Mouse (Mus musculus): ENCODE data around the gene Ralgps2. TPM values are rescaled to one million over a fixed set of nuclear protein-coding genes. Genes with fewer than 3 reads are reported as not detected.

The Ralgps2 gene
- polyA plus RNA-seq, 1 experiment = 60.3 TPM

DNA sequence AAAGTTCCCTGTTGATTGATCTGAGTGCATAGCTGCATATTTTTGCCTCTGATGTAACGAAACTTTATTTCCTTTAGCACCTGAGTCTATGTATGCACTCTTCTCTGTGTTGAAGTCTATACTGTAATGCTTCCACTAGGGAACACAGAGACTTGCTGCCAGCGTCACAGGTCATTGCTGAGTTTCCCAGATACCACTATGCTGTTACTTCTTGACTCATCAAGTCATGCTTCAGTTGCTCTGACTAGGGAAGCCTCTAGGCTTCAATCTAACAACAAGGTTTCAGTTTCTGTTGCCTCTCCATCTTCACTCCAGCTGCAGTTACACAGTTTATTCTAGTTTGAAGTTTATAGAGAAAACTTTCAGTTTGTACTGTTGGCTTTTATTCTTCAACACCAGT, 28.5 kb downstream of the Ralgps2 start:
- Histone ChIP-seq H3K9me3 (no peaks in the 10 kb centered on the region), H3K36me3 (replicated peaks; ENCODE audit: low read length) (peaks cover 30% of the 10 kb centered on the region), H3K27me3 (replicated peaks) (no peaks in the 10 kb centered on the region), H3K4me1 (peaks cover 61% of the 10 kb centered on the region), H3K4me3 (replicated peaks) (peak overlapping the region; percentile 10)
- TF ChIP-seq FLI1 (IDR thresholded peaks at IDR 0.05; ENCODE audit: low read length) (no peak), GATA1 (IDR thresholded peaks at IDR 0.05; ENCODE audit: borderline replicate concordance, low read length) (no peak)

DNA sequence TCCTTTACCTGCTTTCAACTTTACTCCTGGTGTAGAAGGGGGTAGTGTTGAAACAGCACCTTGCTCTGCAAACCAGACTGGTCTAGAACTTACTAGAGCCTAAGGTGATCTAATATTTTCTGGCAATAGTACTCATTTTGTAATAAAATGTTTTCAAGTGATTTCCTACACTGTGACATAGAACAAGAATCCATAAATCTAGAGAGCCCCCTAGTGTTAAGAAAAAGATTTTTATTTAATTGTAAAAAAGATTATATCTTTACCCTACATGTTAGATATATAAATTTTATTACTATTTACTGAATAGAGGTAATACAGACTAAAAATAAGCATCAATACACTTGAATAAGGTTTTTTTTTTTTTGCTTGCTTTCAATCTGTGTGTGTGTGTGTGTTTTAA, 29.6 kb downstream of the Ralgps2 start:
- Histone ChIP-seq H3K9me3 (no peaks in the 10 kb centered on the region), H3K4me3 (replicated peaks) (no peak overlapping the region), H3K36me3 (replicated peaks; ENCODE audit: low read length) (peaks cover 40% of the 10 kb centered on the region), H3K27me3 (replicated peaks) (no peaks in the 10 kb centered on the region), H3K4me1 (peaks cover 54% of the 10 kb centered on the region)
- TF ChIP-seq FLI1 (IDR thresholded peaks at IDR 0.05; ENCODE audit: low read length) (no peak), GATA1 (IDR thresholded peaks at IDR 0.05; ENCODE audit: borderline replicate concordance, low read length) (no peak)

DNA sequence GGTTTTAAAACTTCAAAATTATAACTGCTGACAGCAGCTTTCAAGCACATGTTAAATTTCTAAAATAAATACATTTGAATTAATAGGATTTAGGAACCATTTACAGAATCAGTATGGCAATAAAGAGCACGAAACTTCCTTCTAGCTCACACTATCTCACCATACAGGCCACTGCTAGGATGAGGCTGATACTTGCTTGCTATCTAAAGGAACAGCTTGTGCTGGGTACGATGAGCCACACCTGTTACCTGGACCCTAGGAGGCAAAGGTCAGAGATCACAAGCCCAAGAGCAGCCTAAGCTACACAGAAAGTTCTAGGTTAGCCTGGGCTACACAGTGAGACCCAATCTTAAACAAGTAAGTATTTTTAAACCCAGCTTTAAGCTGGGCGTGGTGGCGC, 30.2 kb downstream of the Ralgps2 start:
- no peaks in the 10 kb centered on the region for H3K27me3 ChIP-seq (replicated peaks)
- H3K4me1 ChIP-seq = peaks cover 48% of the 10 kb centered on the region
- no peak overlapping the region for H3K4me3 ChIP-seq (replicated peaks)
- TF ChIP-seq FLI1 (IDR thresholded peaks at IDR 0.05; ENCODE audit: low read length) = no peak
- TF ChIP-seq GATA1 (IDR thresholded peaks at IDR 0.05; ENCODE audit: borderline replicate concordance, low read length) = no peak
- no peaks in the 10 kb centered on the region for H3K9me3 ChIP-seq
- peaks cover 40% of the 10 kb centered on the region for H3K36me3 ChIP-seq (replicated peaks; ENCODE audit: low read length)

DNA sequence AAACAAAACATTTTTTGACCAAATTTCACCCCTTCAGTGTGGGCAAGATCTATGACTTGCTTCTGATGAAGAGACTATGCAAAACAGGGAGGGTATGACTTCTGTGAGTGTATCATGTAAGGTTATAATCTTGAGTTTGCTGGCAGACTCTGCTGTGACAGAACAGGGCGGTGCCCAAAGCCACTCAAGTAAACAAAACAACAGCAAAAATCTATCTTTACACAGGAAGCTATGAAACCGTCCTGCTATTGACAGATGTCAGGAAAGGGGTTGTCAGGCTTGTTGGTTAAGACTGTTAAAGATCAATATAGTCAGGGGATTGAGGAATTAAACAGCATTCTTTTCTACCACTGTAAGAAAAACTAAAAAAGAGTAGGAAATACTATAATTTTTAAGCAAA, 33.8 kb downstream of the Ralgps2 start:
- Histone ChIP-seq H3K4me1 (peaks cover 33% of the 10 kb centered on the region), H3K9me3 (no peaks in the 10 kb centered on the region), H3K27me3 (replicated peaks) (no peaks in the 10 kb centered on the region), H3K4me3 (replicated peaks) (no peak overlapping the region), H3K36me3 (replicated peaks; ENCODE audit: low read length) (peaks cover 76% of the 10 kb centered on the region)
- TF ChIP-seq FLI1 (IDR thresholded peaks at IDR 0.05; ENCODE audit: low read length) (no peak), GATA1 (IDR thresholded peaks at IDR 0.05; ENCODE audit: borderline replicate concordance, low read length) (no peak)

DNA sequence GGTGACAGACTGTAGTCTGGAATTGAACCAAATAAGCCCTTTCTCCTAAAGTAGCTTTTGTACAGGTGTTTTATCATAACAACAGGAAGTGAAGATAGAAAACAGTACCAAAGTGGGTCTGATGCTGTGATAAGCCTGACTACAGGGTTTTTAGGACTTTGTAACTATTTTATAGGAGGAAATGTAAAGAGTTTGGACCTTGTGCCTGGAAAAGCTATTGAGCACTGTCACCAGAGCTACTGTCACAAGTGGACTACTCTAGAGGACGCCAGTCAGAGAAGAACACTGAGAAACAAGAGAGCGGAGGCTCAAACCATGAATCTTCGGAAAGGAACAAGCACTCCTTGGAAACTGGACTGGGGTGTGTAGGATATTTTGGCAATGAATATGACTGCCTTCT, 35.5 kb downstream of the Ralgps2 start:
- no peaks in the 10 kb centered on the region for H3K27me3 ChIP-seq (replicated peaks)
- peaks cover 91% of the 10 kb centered on the region for H3K36me3 ChIP-seq (replicated peaks; ENCODE audit: low read length)
- TF ChIP-seq GATA1 (IDR thresholded peaks at IDR 0.05; ENCODE audit: borderline replicate concordance, low read length) = no peak
- H3K4me3 ChIP-seq (replicated peaks) = no peak overlapping the region
- peaks cover 28% of the 10 kb centered on the region for H3K4me1 ChIP-seq
- no peaks in the 10 kb centered on the region for H3K9me3 ChIP-seq

DNA sequence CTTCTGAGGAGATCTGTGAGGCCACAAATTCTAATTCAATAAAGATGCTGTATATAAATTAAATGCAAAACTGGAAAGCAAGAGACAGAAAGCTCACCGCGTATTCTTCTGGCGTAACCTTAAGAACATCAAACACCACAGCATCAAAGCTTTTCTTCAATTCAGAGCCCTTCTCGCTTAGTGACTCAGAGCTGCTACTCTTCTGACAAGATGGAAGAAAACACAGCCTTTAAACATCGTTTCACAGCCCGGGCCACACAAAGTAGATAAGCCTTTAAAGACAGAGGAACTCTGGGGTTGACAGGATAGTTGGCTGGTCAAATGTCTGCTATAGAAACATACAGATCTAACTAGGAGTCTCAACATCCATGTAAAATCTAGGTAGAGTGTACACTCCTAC, 37.7 kb downstream of the Ralgps2 start:
- Histone ChIP-seq H3K4me3 (replicated peaks) (no peak overlapping the region), H3K27me3 (replicated peaks) (no peaks in the 10 kb centered on the region), H3K9me3 (no peaks in the 10 kb centered on the region), H3K36me3 (replicated peaks; ENCODE audit: low read length) (peaks cover 93% of the 10 kb centered on the region), H3K4me1 (peaks cover 40% of the 10 kb centered on the region)
- TF ChIP-seq FLI1 (IDR thresholded peaks at IDR 0.05; ENCODE audit: low read length) (no peak), GATA1 (IDR thresholded peaks at IDR 0.05; ENCODE audit: borderline replicate concordance, low read length) (no peak)

DNA sequence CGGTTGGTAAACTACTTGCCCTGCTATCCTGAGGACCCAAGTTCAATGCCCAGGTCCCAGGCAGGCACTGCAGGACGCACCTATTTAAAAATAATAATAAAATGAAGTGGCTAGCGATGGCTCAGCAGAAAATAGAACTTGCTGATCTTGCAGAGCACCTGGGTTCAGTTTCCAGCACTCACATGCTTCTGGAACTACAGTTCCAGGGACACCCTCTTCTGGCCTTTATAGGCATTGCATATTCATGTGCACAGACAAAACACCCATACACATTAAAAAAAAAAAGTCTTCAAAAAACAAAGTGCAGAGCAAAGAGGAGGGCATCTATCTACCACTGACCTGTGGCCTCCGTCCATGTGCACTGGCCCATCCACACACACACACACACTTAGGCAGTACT, 47.9 kb downstream of the Ralgps2 start:
- no peak overlapping the region for H3K4me3 ChIP-seq (replicated peaks)
- peaks cover 11% of the 10 kb centered on the region; the same call in 1 of the 2 replicates for H3K4me1 ChIP-seq
- H3K36me3 ChIP-seq (replicated peaks; ENCODE audit: low read length) = peaks cover 96% of the 10 kb centered on the region
- H3K9me3 ChIP-seq = no peaks in the 10 kb centered on the region
- no peaks in the 10 kb centered on the region for H3K27me3 ChIP-seq (replicated peaks)
- TF ChIP-seq GATA1 (IDR thresholded peaks at IDR 0.05; ENCODE audit: borderline replicate concordance, low read length) (no peak), FLI1 (IDR thresholded peaks at IDR 0.05; ENCODE audit: low read length) (no peak)

DNA sequence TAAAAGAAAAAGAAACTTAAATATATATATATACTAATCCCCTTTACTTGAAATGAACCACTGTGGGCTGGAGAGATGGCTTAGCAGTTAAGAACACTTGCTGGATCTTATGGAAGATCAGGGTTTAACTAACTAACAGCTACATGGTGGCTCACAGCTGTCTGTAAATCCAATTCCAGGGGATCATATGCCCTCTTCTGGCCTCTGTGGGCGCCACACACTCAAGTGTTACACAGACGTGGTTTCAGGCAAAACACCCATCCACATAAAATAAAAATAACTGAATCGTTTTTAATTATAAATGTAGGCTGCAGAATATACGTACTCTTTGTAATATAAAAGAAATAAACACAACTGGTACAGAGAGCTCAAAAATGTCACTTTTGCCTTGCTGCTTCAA, 50.6 kb downstream of the Ralgps2 start:
- Histone ChIP-seq H3K4me1 (no peaks in the 10 kb centered on the region; the same call in 1 of the 2 replicates), H3K9me3 (no peaks in the 10 kb centered on the region), H3K36me3 (replicated peaks; ENCODE audit: low read length) (peaks cover 97% of the 10 kb centered on the region), H3K27me3 (replicated peaks) (no peaks in the 10 kb centered on the region), H3K4me3 (replicated peaks) (no peak overlapping the region)
- no peak for TF ChIP-seq GATA1 (IDR thresholded peaks at IDR 0.05; ENCODE audit: borderline replicate concordance, low read length)
- no peak for TF ChIP-seq FLI1 (IDR thresholded peaks at IDR 0.05; ENCODE audit: low read length)

DNA sequence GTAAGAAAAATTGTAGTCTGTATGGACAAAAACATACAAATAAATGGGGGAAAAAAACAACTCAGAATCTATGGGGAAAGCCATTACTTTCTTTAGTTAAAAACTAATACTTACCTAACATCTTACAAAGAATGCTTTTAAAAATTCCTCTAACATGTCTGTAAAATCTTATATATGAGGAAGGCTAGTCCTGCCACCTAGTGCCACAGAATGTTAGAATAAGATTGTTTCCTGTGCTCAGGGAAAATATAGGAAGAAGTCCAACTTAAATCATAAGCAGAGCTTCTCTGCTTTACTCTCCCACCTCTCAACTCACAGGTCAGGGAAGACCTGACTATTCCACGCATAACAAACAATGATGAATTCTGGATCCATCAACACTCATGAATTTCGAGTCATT, 53.5 kb downstream of the Ralgps2 start:
- no peaks in the 10 kb centered on the region for H3K9me3 ChIP-seq
- H3K27me3 ChIP-seq (replicated peaks) = no peaks in the 10 kb centered on the region
- no peak for TF ChIP-seq GATA1 (IDR thresholded peaks at IDR 0.05; ENCODE audit: borderline replicate concordance, low read length)
- no peak for TF ChIP-seq FLI1 (IDR thresholded peaks at IDR 0.05; ENCODE audit: low read length)
- H3K4me3 ChIP-seq (replicated peaks) = no peak overlapping the region
- H3K36me3 ChIP-seq (replicated peaks; ENCODE audit: low read length) = peaks cover 89% of the 10 kb centered on the region
- no peaks in the 10 kb centered on the region for H3K4me1 ChIP-seq

DNA sequence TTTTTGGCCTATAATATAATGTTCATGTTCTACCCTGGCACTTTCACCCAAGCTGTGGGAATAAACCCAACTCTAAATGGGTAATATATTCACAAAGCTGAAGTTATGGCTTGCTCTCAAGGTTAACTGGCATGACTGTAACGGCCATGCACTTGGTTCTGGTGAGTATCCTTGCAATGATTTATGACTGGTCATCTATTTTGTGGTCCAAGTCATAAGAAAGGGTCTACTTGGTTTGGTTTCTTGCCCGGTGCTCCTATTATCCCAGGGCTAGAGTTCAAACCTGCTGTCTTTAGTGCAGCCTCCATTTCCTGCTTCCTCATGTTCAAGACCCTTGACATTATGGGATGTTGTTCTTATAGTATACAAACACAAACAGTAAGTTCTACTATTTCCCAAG, 54.6 kb downstream of the Ralgps2 start:
- TF ChIP-seq FLI1 (IDR thresholded peaks at IDR 0.05; ENCODE audit: low read length) (no peak), GATA1 (IDR thresholded peaks at IDR 0.05; ENCODE audit: borderline replicate concordance, low read length) (no peak)

DNA sequence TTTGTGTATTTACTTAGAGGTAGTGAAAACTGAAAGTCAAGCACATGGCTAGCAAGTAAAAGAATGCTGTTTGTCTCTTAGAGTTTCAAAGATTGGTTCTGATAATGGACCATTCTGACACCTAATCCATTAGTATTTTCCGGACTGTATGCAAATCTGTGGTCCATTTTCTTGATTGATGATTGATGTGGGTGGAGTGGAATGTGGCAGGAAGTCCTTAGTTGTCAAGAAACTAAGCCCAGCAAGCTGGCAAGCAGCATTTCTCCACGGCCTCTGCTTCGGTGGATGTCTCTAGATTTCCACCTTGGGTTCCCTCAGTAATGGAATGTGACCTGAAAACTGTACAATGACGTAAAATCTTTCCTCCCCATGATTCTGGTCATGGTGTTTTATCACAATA, 68.8 kb downstream of the Ralgps2 start:
- peaks cover 8% of the 10 kb centered on the region; the same call in 1 of the 2 replicates for H3K4me1 ChIP-seq
- no peak overlapping the region for H3K4me3 ChIP-seq (replicated peaks)
- no peaks in the 10 kb centered on the region for H3K9me3 ChIP-seq
- H3K27me3 ChIP-seq (replicated peaks) = no peaks in the 10 kb centered on the region
- TF ChIP-seq GATA1 (IDR thresholded peaks at IDR 0.05; ENCODE audit: borderline replicate concordance, low read length) (no peak), FLI1 (IDR thresholded peaks at IDR 0.05; ENCODE audit: low read length) (no peak)
- H3K36me3 ChIP-seq (replicated peaks; ENCODE audit: low read length) = peaks cover 89% of the 10 kb centered on the region

More for the DNA sequence above, 54.6 kb downstream of the Ralgps2 start:
- Histone ChIP-seq H3K36me3 (replicated peaks; ENCODE audit: low read length) (peaks cover 78% of the 10 kb centered on the region), H3K4me1 (no peaks in the 10 kb centered on the region), H3K27me3 (replicated peaks) (no peaks in the 10 kb centered on the region), H3K4me3 (replicated peaks) (no peak overlapping the region), H3K9me3 (no peaks in the 10 kb centered on the region)
